Mouse (Mus musculus): ENCODE measurements around the gene Ppp1r32.

- no peak for TF ChIP-seq EP300 (IDR thresholded peaks at IDR 0.05; ENCODE audit: low read depth)
- no peak for TF ChIP-seq CTCF (IDR thresholded peaks at IDR 0.05; ENCODE audit: low read depth)
These were observed 55.9 kb downstream of the Ppp1r32 start for GRCm38 (mm10) chr19:10426793-10427192.
